Mouse (Mus musculus) megakaryocyte-erythroid progenitor cell, adult 5-6 weeks (primary cell): Measurements from ENCODE around the gene Zfp791. TPM values are rescaled to one million over a fixed set of nuclear protein-coding genes. Genes with fewer than 3 reads are reported as not detected.

Source experiments
- total RNA-seq, 2 experiments: library from RNA; stranded (forward) in 1 of 2; stranded (reverse) in 1 of 2; fragments of 200-1000, 215-1000 nt in 1 of 2; fragments of >200 nt in 1 of 2; fragmentation: Nextera tagmentation in 1 of 2; gene quantifications; 2 replicates each; pipeline ENCODE4 v1.2.3; 2014 to 2017

Gene Zfp791
- total RNA-seq, 2 experiments from 2014 or later, result not detected

Other genes with a start within 250 kb of the Zfp791 start
- 34.7 and 51.0 TPM in 2 replicates for gene Gcdh, start 229.2 kb downstream of the Zfp791 start, total RNA-seq (2014; fragmentation: Nextera tagmentation)
- gene Gcdh, start 229.2 kb downstream of the Zfp791 start, total RNA-seq (2017), result 37.0 and 42.9 TPM in 2 replicates
- 193 and 197 TPM in 2 replicates for gene Klf1, start 221.2 kb downstream of the Zfp791 start, total RNA-seq (2014; fragmentation: Nextera tagmentation)
- gene Klf1, start 221.2 kb downstream of the Zfp791 start, total RNA-seq (2017), result 162 and 228 TPM in 2 replicates
- gene Dnase2a, start 214.5 kb downstream of the Zfp791 start, total RNA-seq (2014; fragmentation: Nextera tagmentation), result 29.1 and 38.8 TPM in 2 replicates
- gene Dnase2a, start 214.5 kb downstream of the Zfp791 start, total RNA-seq (2017), result 26.7 and 42.2 TPM in 2 replicates
- 0.45 TPM in 1 of 2 replicates, not detected in the other for gene Mast1, start 185.7 kb downstream of the Zfp791 start, total RNA-seq (2014; fragmentation: Nextera tagmentation)
- gene Mast1, start 185.7 kb downstream of the Zfp791 start, total RNA-seq (2017), result 0.42 TPM in 1 of 2 replicates, not detected in the other
- gene Rtbdn, start 176.1 kb downstream of the Zfp791 start, total RNA-seq (2014; fragmentation: Nextera tagmentation), result not detected in 2 replicates
- gene Rtbdn, start 176.1 kb downstream of the Zfp791 start, total RNA-seq (2017), result not detected in 2 replicates
- gene Gm49661, start 153.7 kb downstream of the Zfp791 start, total RNA-seq (2014; fragmentation: Nextera tagmentation), result not detected in 2 replicates
- not detected in 2 replicates for gene Gm49661, start 153.7 kb downstream of the Zfp791 start, total RNA-seq (2017)
- gene Prdx2, start 153.5 kb downstream of the Zfp791 start, total RNA-seq (2014; fragmentation: Nextera tagmentation), result 898 and 1,004 TPM in 2 replicates
- 1,011 and 1,021 TPM in 2 replicates for gene Prdx2, start 153.5 kb downstream of the Zfp791 start, total RNA-seq (2017)
- 198 and 202 TPM in 2 replicates for gene Rnaseh2a, start 153.3 kb downstream of the Zfp791 start, total RNA-seq (2014; fragmentation: Nextera tagmentation)
- gene Rnaseh2a, start 153.3 kb downstream of the Zfp791 start, total RNA-seq (2017), result 119 and 151 TPM in 2 replicates
- gene Junb, start 144.4 kb downstream of the Zfp791 start, total RNA-seq (2014; fragmentation: Nextera tagmentation), result 4.1 and 8.0 TPM in 2 replicates
- gene Junb, start 144.4 kb downstream of the Zfp791 start, total RNA-seq (2017), result 57.8 and 74.2 TPM in 2 replicates
- gene Hook2, start 132.5 kb downstream of the Zfp791 start, total RNA-seq (2014; fragmentation: Nextera tagmentation), result 7.7 and 9.6 TPM in 2 replicates
- 11.0 and 19.9 TPM in 2 replicates for gene Hook2, start 132.5 kb downstream of the Zfp791 start, total RNA-seq (2017)
- gene Best2, start 108.6 kb downstream of the Zfp791 start, total RNA-seq (2014; fragmentation: Nextera tagmentation), result not detected in 2 replicates
- not detected in 2 replicates for gene Best2, start 108.6 kb downstream of the Zfp791 start, total RNA-seq (2017)
- gene Asna1, start 97.8 kb downstream of the Zfp791 start, total RNA-seq (2014; fragmentation: Nextera tagmentation), result 77.3 and 82.3 TPM in 2 replicates
- 48.6 and 73.5 TPM in 2 replicates for gene Asna1, start 97.8 kb downstream of the Zfp791 start, total RNA-seq (2017)
- 137 and 159 TPM in 2 replicates for gene Trir, start 96.3 kb downstream of the Zfp791 start, total RNA-seq (2014; fragmentation: Nextera tagmentation)
- 342 and 455 TPM in 2 replicates for gene Trir, start 96.3 kb downstream of the Zfp791 start, total RNA-seq (2017)
- 42.2 and 68.5 TPM in 2 replicates for gene Tnpo2, start 86.2 kb downstream of the Zfp791 start, total RNA-seq (2014; fragmentation: Nextera tagmentation)
- gene Tnpo2, start 86.2 kb downstream of the Zfp791 start, total RNA-seq (2017), result 20.3 and 28.3 TPM in 2 replicates
- gene Fbxw9, start 63.0 kb downstream of the Zfp791 start, total RNA-seq (2014; fragmentation: Nextera tagmentation), result 11.0 and 21.1 TPM in 2 replicates
- gene Fbxw9, start 63.0 kb downstream of the Zfp791 start, total RNA-seq (2017), result 1.4 and 5.8 TPM in 2 replicates
- gene Gm5741, start 55.1 kb downstream of the Zfp791 start, total RNA-seq (2014; fragmentation: Nextera tagmentation), result not detected in 2 replicates
- gene Gm5741, start 55.1 kb downstream of the Zfp791 start, total RNA-seq (2017), result not detected in 2 replicates
- 69.1 and 99.2 TPM in 2 replicates for gene Dhps, start 51.3 kb downstream of the Zfp791 start, total RNA-seq (2014; fragmentation: Nextera tagmentation)
- gene Dhps, start 51.3 kb downstream of the Zfp791 start, total RNA-seq (2017), result 15.0 and 17.6 TPM in 2 replicates
- 172 and 250 TPM in 2 replicates for gene Wdr83os, start 42.4 kb downstream of the Zfp791 start, total RNA-seq (2014; fragmentation: Nextera tagmentation)
- gene Wdr83os, start 42.4 kb downstream of the Zfp791 start, total RNA-seq (2017), result 40.4 and 61.3 TPM in 2 replicates
- 50.1 and 102 TPM in 2 replicates for gene Wdr83, start 41.8 kb downstream of the Zfp791 start, total RNA-seq (2014; fragmentation: Nextera tagmentation)
- 23.1 and 25.2 TPM in 2 replicates for gene Wdr83, start 41.8 kb downstream of the Zfp791 start, total RNA-seq (2017)
- gene Man2b1, start 39.8 kb downstream of the Zfp791 start, total RNA-seq (2014; fragmentation: Nextera tagmentation), result 30.8 and 30.9 TPM in 2 replicates
- 9.8 and 13.8 TPM in 2 replicates for gene Man2b1, start 39.8 kb downstream of the Zfp791 start, total RNA-seq (2017)
- gene Cks1brt, start 28.8 kb upstream of the Zfp791 start, total RNA-seq (2014; fragmentation: Nextera tagmentation), result not detected in 2 replicates
- gene Cks1brt, start 28.8 kb upstream of the Zfp791 start, total RNA-seq (2017), result not detected in 2 replicates
- not detected in 2 replicates for gene Olfr371, start 102.9 kb upstream of the Zfp791 start, total RNA-seq (2014; fragmentation: Nextera tagmentation)
- not detected in 2 replicates for gene Olfr371, start 102.9 kb upstream of the Zfp791 start, total RNA-seq (2017)
- gene Orc6, start 176.5 kb upstream of the Zfp791 start, total RNA-seq (2014; fragmentation: Nextera tagmentation), result 137 and 173 TPM in 2 replicates
- 123 and 134 TPM in 2 replicates for gene Orc6, start 176.5 kb upstream of the Zfp791 start, total RNA-seq (2017)
- gene Vps35, start 176.7 kb upstream of the Zfp791 start, total RNA-seq (2014; fragmentation: Nextera tagmentation), result 95.7 and 104 TPM in 2 replicates
- 156 and 158 TPM in 2 replicates for gene Vps35, start 176.7 kb upstream of the Zfp791 start, total RNA-seq (2017)